Mouse (Mus musculus) kidney, adult 2 months (tissue): ENCODE data around the gene Abi3bp.

Source experiments
- CTCF ChIP-seq: fragments of 200-500 bp; conservative IDR thresholded peaks from 2 replicates; pipeline ENCODE4 v1.5.1; 2011; ENCODE audit warnings: low read depth, mild to moderate bottlenecking, control low read depth, low read length, moderate library complexity, mixed read lengths; ENCODE audit not compliant: insufficient read depth, insufficient read length
- POLR2A ChIP-seq: fragments of 200-500 bp; IDR thresholded peaks from one replicate; pipeline ENCODE4 v1.6.1; 2011; ENCODE audit warnings: low read depth, low read length, control low read depth

GRCm38 (mm10) chr16:56526482-56526881 lies 48.8 kb downstream of the Abi3bp start:
- no peak for TF ChIP-seq CTCF
- TF ChIP-seq POLR2A = no peak
